Mouse (Mus musculus): ENCODE measurements around the gene Tns1. TPM values are rescaled to one million over a fixed set of nuclear protein-coding genes. Genes with fewer than 3 reads are reported as not detected.

Gene Tns1
- polyA plus RNA-seq, 1 experiment from 2014 or later: 17.3 TPM

GRCm38 (mm10) chr1:73875676-73876218 lies 248.5 kb downstream of the Tns1 start:
- no peak for ATAC-seq (ENCODE audit: low FRiP score)
- 43% methylated on average over 1 of the region's 1 CpGs for WGBS
- Histone ChIP-seq H3K27ac (ENCODE audit: low read depth, low read length) (no peak overlapping the region), H3K36me3 (ENCODE audit: control insufficient read depth, insufficient read depth, low read length) (no peaks in the 10 kb centered on the region), H3K9me3 (ENCODE audit: control insufficient read depth, low read length) (no peaks in the 10 kb centered on the region), H3K4me3 (ENCODE audit: low read depth, low read length) (no peak overlapping the region), H3K9ac (ENCODE audit: low read depth, low read length) (no peak overlapping the region), H3K4me2 (replicated peaks; ENCODE audit: low read depth, low read length) (no peak overlapping the region), H3K4me1 (replicated peaks; ENCODE audit: control insufficient read depth, insufficient read depth, low read length) (no peaks in the 10 kb centered on the region), H3K27me3 (ENCODE audit: control insufficient read depth, insufficient read depth, low read length) (no peaks in the 10 kb centered on the region)
- no peak for DNase-seq (ENCODE audit: low spot score)

- H3K9ac ChIP-seq (ENCODE audit: low read depth, low read length): no peak overlapping the region
- no peak overlapping the region for H3K4me3 ChIP-seq (ENCODE audit: low read depth, low read length)
- H3K4me2 ChIP-seq (replicated peaks; ENCODE audit: low read depth, low read length): no peak overlapping the region
- ATAC-seq (ENCODE audit: low FRiP score) (no peak), DNase-seq (ENCODE audit: low spot score) (no peak)
- no peaks in the 10 kb centered on the region for H3K36me3 ChIP-seq (ENCODE audit: control insufficient read depth, insufficient read depth, low read length)
- no peaks in the 10 kb centered on the region for H3K4me1 ChIP-seq (replicated peaks; ENCODE audit: control insufficient read depth, insufficient read depth, low read length)
- H3K27ac ChIP-seq (ENCODE audit: low read depth, low read length): no peak overlapping the region
- H3K9me3 ChIP-seq (ENCODE audit: control insufficient read depth, low read length): no peaks in the 10 kb centered on the region
- WGBS: 69% methylated on average over 3 of the region's 3 CpGs
- no peaks in the 10 kb centered on the region for H3K27me3 ChIP-seq (ENCODE audit: control insufficient read depth, insufficient read depth, low read length)
Observed at GRCm38 (mm10) chr1:73864314-73864713, 259.9 kb downstream of the Tns1 start.

- DNase-seq (ENCODE audit: low spot score) (no peak), ATAC-seq (ENCODE audit: low FRiP score) (no peak)
- Histone ChIP-seq H3K4me3 (ENCODE audit: low read depth, low read length) (no peak overlapping the region), H3K9me3 (ENCODE audit: control insufficient read depth, low read length) (no peaks in the 10 kb centered on the region), H3K9ac (ENCODE audit: low read depth, low read length) (no peak overlapping the region), H3K4me2 (replicated peaks; ENCODE audit: low read depth, low read length) (no peak overlapping the region), H3K4me1 (replicated peaks; ENCODE audit: control insufficient read depth, insufficient read depth, low read length) (no peaks in the 10 kb centered on the region), H3K27ac (ENCODE audit: low read depth, low read length) (no peak overlapping the region), H3K27me3 (ENCODE audit: control insufficient read depth, insufficient read depth, low read length) (no peaks in the 10 kb centered on the region), H3K36me3 (ENCODE audit: control insufficient read depth, insufficient read depth, low read length) (no peaks in the 10 kb centered on the region)
- WGBS: 43% methylated on average over 11 of the region's 11 CpGs
Observed at GRCm38 (mm10) chr1:73863074-73863431, 261.2 kb downstream of the Tns1 start.

- Histone ChIP-seq H3K36me3 (ENCODE audit: control insufficient read depth, insufficient read depth, low read length) (no peaks in the 10 kb centered on the region), H3K27ac (ENCODE audit: low read depth, low read length) (no peak overlapping the region), H3K4me1 (replicated peaks; ENCODE audit: control insufficient read depth, insufficient read depth, low read length) (no peaks in the 10 kb centered on the region), H3K9me3 (ENCODE audit: control insufficient read depth, low read length) (no peaks in the 10 kb centered on the region), H3K4me2 (replicated peaks; ENCODE audit: low read depth, low read length) (0 out of 2 replicates have a peak overlapping the region, but pooled peaks have one; percentile 1), H3K4me3 (ENCODE audit: low read depth, low read length) (no peak overlapping the region), H3K27me3 (ENCODE audit: control insufficient read depth, insufficient read depth, low read length) (no peaks in the 10 kb centered on the region), H3K9ac (ENCODE audit: low read depth, low read length) (0 out of 2 replicates have a peak overlapping the region, but pooled peaks have one; percentile 37)
- WGBS: 16% methylated on average over 15 of the region's 15 CpGs
- DNase-seq (ENCODE audit: low spot score): peak; percentile 82
- ATAC-seq (ENCODE audit: low FRiP score): peak; percentile 91
Observed at GRCm38 (mm10) chr1:73862323-73863073, 261.8 kb downstream of the Tns1 start.

- DNase-seq (ENCODE audit: low spot score): no peak
- H3K4me2 ChIP-seq (replicated peaks; ENCODE audit: low read depth, low read length): no peak overlapping the region
- no peak overlapping the region for H3K9ac ChIP-seq (ENCODE audit: low read depth, low read length)
- H3K4me3 ChIP-seq (ENCODE audit: low read depth, low read length): no peak overlapping the region
- no peak for ATAC-seq (ENCODE audit: low FRiP score)
- no peaks in the 10 kb centered on the region for H3K27me3 ChIP-seq (ENCODE audit: control insufficient read depth, insufficient read depth, low read length)
- H3K36me3 ChIP-seq (ENCODE audit: control insufficient read depth, insufficient read depth, low read length): no peaks in the 10 kb centered on the region
- no peaks in the 10 kb centered on the region for H3K9me3 ChIP-seq (ENCODE audit: control insufficient read depth, low read length)
- WGBS: 77% methylated on average over 3 of the region's 3 CpGs
- H3K27ac ChIP-seq (ENCODE audit: low read depth, low read length): no peak overlapping the region
- H3K4me1 ChIP-seq (replicated peaks; ENCODE audit: control insufficient read depth, insufficient read depth, low read length): no peaks in the 10 kb centered on the region
Observed at GRCm38 (mm10) chr1:73860421-73860820, 263.8 kb downstream of the Tns1 start.

Other genes starting within 250 kb of the Tns1 start
- 0.56 and 0.66 TPM in 2 replicates for gene Rufy4, start 1.1 kb upstream of the Tns1 start, polyA plus RNA-seq (2014; fragmentation: Nextera tagmentation; extraction: Ambion mirVana)
- gene Cxcr2, start 29.5 kb upstream of the Tns1 start, polyA plus RNA-seq (2014; fragmentation: Nextera tagmentation; extraction: Ambion mirVana): 0.05 and 0.10 TPM in 2 replicates
- 0.15 TPM in 1 of 2 replicates, not detected in the other for gene Cxcr1, start 70.2 kb upstream of the Tns1 start, polyA plus RNA-seq (2014; fragmentation: Nextera tagmentation; extraction: Ambion mirVana)
- gene Arpc2, start 111.6 kb upstream of the Tns1 start, polyA plus RNA-seq (2014; fragmentation: Nextera tagmentation; extraction: Ambion mirVana): 325 and 330 TPM in 2 replicates
- 0.32 TPM in 1 of 2 replicates, not detected in the other for gene Gpbar1, start 154.1 kb upstream of the Tns1 start, polyA plus RNA-seq (2014; fragmentation: Nextera tagmentation; extraction: Ambion mirVana)
- 189 and 198 TPM in 2 replicates for gene Aamp, start 160.3 kb upstream of the Tns1 start, polyA plus RNA-seq (2014; fragmentation: Nextera tagmentation; extraction: Ambion mirVana)
- 85.4 and 99.4 TPM in 2 replicates for gene Pnkd, start 160.5 kb upstream of the Tns1 start, polyA plus RNA-seq (2014; fragmentation: Nextera tagmentation; extraction: Ambion mirVana)
- gene Tmbim1, start 181.2 kb upstream of the Tns1 start, polyA plus RNA-seq (2014; fragmentation: Nextera tagmentation; extraction: Ambion mirVana): 8.6 and 9.1 TPM in 2 replicates
- gene Catip, start 237.7 kb upstream of the Tns1 start, polyA plus RNA-seq (2014; fragmentation: Nextera tagmentation; extraction: Ambion mirVana): 1.1 TPM in 2 replicates